Mouse (Mus musculus): ENCODE results near the gene Cntnap1.

Gene Cntnap1

DNA sequence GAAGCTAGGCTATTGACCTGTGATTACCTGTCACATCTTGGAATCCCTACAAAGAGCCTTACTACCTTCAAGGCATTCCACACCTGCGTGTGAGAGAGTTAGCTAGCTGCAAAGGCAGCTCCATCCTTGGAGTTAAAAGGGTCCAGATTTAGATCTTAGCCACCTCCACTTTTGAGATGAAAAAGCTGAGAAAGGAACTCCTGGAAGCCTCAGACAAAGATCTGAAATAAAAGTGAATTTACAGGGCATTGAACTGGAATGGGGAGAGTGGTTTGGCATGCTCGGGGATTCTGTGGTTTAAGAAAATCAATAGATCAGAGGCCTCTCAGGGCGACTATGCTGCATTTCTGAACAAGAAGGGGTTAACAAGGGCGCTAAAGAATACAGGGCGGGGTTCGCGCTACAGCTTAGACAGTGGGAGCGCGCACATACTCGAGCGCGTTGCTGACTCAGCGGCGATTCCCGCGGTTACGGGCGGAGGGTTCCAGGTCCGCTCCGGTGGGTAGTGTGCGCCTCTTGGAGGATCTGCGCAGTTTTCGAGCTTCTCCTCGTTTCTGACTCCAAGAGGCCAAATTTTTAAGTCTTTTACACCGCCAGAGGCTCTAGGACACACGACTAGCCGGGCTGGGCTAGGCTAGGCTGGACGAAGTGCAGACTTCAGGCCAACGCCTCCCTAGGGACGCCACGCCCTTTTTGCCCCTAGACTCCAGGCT is 1.6 kb downstream of the Cntnap1 start:
- peak; percentile 92 for DNase-seq

GRCm38 (mm10) chr11:101172434-101172815 is 2.1 kb downstream of the Cntnap1 start:
- DNase-seq: no peak

DNA sequence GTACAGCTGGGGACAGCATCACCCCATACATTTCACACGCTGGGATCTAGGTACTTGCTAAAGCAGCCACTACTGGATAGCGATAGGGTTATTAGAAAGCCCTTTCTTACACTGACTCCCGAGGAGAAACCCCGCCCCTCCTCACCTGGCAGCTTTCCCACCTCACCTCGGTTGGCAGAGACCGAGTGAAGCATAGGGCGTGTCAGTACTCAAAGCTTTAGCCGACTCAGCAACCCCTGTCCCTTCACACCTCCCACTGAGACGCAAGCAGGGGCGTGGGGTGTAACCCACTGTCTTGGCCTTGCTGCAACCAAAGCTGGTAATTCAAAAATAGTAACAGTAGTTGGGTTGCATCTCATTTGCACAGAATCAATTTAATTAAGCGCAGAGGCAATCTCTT is 2.8 kb downstream of the Cntnap1 start:
- no peak for DNase-seq

DNA sequence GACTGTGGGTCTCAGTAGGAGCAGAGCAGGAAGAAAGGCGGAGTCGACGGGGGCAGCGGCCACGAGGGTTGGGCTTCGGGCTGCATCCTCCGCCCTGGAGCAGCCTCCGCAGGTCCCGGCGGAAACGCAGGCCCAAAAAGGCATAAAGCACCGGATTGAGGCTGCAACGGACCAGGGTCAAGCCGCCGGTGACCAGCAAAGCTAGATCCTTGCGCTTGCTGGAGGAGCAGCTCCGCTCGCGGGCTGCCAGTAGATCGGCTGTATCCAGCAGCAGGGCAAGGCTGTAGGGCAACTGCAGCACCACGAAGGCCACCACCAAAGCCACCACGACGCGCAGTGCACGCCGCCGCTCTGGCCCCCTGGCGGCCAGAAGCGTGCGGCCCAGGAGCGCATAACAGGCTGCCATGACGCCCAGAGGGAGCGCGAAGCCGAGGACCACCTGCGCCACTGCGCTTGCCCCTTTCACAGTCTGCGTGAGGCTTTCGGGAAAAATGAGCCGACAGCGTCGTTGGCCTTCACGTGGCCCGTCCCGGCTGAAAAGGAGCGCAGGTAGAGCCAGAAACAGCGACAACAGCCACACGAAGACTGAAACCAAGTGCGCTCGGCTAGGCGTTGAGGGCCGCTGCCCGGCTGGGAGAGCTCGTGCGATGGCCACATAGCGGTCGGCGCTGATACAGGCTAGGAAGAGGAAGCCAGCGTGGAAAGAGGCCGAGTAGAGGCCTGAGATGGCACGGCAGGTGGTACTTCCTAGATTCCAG is 3.5 kb downstream of the Cntnap1 start:
- DNase-seq: peak; percentile 94

GRCm38 (mm10) chr11:101174389-101174745 is 4.0 kb downstream of the Cntnap1 start:
- no peak for DNase-seq

DNA sequence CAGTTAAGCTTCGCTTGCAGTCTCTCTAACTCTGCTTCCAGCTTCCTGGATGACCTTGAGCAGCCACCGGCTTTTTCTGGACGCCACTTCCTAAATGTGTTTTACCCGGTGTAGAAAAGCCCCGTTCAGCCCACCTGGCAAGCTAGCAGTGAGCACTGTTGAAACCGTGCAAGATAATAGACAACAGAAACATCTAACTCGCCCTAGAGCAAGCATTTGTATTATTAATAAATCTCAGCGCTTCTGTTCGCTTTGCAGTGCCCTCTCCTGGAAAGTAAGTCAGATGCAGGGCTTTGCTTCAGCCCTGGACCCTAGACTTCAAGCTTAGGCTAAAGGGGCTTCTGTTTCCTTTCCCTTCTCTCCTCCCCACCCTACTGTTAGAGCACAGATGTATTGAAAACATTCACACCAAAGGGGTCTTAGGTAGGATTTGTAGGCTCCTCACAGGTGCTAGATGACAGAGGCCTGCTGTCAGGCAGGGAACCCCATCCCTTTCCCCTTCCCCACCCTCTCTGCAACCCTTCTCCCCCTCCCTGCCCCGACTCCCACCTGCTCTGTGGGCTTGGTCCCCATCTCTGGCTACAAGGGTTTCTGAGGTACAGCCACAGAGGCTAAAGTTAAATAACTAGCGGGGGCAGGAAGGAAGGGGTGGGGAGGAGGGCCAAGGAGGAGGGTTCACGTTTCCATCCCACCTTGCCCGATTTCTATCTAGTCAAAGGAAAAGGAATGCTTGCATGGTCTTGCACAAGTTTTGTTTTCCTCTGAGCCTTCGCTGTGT is 4.7 kb downstream of the Cntnap1 start, which contains the start of gene Ccr10:
TSS of gene Ccr10 (minus strand) at position 593 of the 778 bp plus-strand sequence.
- DNase-seq: peak; percentile 62

DNA sequence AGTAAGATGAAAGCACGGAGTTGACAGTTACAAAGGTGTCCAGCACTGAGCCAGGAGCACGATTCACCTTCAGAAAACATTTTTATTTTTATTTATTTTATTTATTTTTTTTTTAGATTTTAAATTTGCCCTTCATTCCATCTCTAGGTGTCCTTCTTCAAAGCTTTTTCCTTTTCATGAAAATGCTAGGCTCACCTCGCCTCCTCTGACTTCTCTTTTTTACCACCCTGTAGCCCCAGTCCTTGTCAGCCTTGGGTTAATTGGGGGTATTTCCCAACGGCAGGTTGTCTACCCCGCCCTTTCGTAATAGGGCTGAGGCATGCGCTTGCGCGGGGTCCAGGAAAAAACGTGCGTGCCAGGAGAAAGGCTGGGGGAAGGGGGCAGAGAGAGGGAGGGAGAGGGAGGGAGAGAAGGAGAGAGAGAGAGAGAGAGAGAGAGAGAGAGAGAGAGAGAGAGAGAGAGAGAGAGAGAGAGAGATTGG is 5.4 kb downstream of the Cntnap1 start:
- peak; percentile 69 for DNase-seq

- DNase-seq: peak; percentile 65
These were observed 5.9 kb downstream of the Cntnap1 start for GRCm38 (mm10) chr11:101176117-101176691.

DNA sequence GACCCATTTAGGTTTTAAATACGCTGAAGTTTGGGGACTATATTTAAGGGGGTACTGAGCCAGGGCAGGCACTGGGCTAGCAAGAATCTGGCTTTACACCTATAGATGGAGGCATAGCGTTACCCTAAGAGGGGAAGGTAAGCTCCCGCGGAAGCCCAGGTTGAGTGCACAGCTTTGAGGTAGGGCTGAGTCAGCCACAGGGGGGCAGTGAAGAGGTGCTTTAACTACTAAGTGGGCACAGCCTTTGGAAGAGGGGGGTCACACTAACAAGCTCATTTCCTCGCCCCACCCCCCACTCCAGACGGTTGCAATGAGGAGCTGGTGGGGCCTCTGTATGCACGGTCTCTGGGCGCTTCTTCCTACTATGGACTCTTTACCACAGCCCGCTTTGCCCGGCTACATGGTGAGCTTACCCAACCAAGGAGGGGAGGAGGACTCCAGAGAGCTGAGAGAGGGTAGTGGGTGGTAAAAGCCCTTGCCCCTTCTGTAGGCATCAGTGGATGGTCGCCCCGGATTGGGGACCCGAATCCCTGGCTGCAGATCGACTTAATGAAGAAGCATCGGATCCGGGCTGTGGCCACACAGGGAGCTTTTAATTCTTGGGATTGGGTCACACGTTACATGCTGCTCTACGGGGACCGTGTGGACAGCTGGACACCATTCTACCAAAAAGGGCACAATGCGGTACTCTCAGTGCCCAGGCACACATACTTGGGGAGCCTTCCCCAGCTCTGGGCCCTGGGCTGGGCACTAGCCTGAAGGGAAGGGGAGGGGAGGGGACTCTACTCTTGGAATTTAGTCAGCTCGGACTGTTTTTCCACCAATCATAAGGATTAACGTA is 6.8 kb downstream of the Cntnap1 start:
- peak; percentile 80 for DNase-seq

DNA sequence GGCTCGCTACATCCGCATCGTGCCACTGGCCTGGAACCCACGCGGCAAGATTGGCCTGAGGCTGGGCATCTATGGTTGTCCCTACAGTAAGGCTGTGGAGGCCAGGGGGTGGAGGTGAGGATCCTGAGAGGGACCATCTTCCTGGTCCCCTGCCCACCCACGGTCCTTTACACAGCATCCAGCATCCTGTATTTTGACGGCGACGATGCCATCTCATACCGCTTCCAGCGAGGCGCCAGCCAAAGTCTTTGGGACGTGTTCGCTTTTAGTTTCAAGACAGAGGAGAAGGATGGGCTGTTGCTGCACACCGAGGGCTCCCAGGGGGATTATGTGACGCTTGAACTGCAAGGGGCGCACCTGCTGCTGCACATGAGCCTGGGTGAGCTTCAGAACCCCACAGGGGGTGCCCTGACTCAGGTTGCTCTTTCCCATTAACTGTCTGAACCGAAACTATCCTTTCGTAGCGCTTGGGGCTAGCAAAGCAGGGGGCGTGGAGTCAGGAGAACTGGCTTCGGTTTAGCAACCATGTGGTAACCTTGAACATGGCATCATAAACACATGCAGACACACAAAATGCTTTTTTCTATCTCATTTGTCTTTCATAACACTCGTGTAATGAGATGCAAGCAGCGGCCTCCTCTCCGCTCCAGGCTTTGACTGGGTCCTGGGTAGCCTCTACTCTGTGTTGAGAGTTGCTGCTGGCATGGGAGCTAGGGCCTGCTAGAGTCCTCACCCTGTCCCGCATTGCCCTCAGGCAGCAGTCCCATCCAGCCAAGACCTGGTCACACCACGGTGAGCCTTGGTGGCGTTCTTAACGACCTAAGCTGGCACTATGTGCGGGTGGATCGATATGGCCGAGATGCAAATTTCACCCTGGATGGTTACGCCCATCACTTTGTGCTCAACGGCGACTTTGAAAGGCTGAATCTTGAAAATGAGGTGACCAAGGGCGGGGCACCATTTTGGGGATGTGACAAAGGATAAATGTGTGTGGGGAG is 8.0 kb downstream of the Cntnap1 start:
- DNase-seq: no peak

DNA sequence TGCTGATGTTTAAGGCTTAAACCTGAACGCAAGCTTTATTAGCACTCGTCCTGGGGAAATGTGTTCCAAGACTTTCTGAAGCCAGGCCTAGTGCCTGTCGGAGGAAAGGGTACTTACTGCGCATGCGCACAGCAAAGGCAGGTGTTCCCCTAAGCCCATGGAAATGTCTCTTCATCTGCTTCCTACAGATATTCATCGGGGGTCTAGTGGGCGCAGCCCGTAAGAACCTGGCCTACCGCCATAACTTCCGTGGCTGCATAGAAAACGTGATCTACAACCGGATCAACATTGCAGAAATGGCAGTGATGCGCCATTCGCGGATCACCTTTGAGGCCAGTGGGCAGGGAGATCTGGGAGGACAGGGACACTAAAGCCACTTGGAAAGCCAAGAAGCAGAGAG is 9.0 kb downstream of the Cntnap1 start:
- no peak for DNase-seq

DNA sequence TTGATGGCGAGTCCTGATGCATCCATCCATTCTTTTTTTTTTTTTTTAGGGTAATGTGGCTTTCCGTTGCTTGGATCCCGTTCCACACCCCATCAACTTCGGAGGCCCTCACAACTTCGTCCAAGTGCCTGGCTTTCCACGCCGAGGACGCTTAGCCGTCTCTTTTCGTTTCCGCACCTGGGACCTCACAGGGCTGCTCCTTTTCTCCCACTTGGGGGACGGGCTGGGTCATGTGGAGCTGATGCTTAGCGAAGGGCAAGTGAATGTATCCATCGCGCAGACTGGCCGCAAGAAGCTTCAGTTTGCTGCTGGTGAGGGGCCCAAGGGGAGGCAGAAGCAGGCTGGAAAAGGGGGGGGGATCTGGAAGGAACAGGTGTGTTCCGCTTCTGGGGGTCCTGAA is 9.9 kb downstream of the Cntnap1 start:
- DNase-seq: no peak

DNA sequence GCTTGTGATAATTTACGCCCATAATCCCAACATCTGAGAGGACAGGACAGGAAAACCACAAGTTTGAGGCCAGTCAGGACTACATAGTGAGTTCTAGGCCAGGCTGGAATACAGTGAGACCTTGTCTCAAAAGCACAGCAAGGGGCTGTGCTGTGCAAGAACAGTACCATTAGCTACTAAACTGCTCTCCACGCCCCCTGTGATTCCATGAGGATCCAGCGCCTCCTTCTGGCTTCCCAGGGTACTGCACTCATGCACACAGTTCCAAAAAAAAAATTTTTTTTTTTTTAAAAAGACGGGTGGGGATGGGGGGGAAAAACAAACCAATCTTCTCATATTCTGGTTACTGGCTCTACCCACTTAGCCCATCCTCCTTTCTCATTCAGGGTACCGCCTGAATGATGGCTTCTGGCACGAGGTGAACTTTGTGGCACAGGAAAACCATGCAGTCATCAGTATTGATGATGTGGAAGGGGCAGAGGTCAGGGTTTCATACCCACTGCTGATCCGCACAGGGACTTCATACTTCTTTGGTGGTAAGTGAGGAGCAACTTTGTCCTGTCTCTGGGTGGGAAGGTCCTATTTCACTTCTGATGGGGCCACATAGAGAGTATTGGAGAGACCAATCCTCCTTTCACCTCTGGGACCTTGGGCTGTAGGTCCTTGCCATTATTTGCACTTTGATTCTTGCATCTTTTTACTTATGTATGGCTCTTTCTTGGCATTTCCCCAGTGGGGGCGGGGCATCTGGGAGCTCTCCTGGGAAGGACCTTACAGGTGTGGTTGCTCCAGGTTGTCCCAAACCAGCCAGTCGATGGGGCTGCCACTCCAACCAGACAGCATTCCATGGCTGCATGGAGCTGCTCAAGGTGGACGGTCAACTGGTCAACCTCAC is 10.8 kb downstream of the Cntnap1 start:
- DNase-seq: peak; percentile 82

GRCm38 (mm10) chr11:101181961-101182360 is 11.6 kb downstream of the Cntnap1 start:
- no peak for DNase-seq

DNA sequence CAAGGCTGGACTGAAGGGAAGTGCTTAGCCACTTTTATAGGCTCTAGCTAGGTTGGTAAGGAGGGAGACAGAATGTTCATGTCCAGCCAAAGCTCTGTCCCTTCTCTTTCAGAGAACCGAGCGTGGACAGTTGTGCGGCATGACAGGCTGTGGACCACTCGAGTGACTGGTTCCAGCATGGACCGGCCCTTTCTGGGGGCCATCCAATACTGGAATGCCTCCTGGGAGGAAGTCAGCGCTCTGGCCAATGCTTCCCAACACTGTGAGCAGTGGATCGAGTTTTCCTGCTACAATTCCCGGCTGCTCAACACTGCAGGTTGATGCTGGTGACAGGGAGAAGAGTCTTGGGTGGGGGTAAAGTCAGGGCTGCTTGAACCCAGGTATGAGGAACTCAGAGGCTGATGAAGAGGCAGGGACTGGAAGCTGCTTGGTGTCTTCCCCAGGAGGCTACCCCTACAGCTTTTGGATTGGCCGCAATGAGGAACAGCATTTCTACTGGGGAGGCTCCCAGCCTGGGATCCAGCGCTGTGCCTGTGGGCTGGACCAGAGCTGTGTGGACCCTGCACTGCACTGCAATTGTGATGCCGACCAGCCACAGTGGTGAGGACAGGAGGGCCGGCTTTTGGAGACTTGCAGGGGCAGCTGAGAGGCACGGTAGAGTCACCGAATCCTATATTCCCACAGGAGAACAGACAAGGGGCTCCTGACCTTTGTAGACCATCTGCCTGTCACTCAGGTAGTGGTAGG is 12.6 kb downstream of the Cntnap1 start:
- DNase-seq: no peak

GRCm38 (mm10) chr11:101184984-101185383 is 14.7 kb downstream of the Cntnap1 start:
- no peak for DNase-seq

- no peak for DNase-seq
These were observed 15.1 kb downstream of the Cntnap1 start for GRCm38 (mm10) chr11:101185441-101185840.

- DNase-seq: no peak
These were observed 16.4 kb downstream of the Cntnap1 start for GRCm38 (mm10) chr11:101186526-101187247.
